8 mouse cellular contexts compared by ENCODE assay signal in genomic region chr16:90458899-90459610, GRCm38 (mm10).
DNase-seq lines count a peak whose midpoint lies in the region; ATAC-seq and TF ChIP-seq lines count a peak whose summit lies in the region.

No protein-coding gene starts in this region.

- H3K36me3 ChIP-seq in kidney, postnatal 0 days (ENCODE audit: insufficient read depth, low read length) = peaks cover 16% of the 10 kb centered on the region; the same call in 1 of the 2 replicates

- peak overlapping the region; percentile 14; the same call in 1 of the 2 replicates for H3K27ac ChIP-seq in kidney, postnatal 0 days
- H3K27ac ChIP-seq in gastrocnemius, adult 2 months = no peak overlapping the region

- H3K4me3 ChIP-seq in kidney, postnatal 0 days (replicated peaks; ENCODE audit: low read depth, low read length) = no peak overlapping the region
- no peak overlapping the region for H3K4me3 ChIP-seq in gastrocnemius, adult 2 months

- no peak for TF ChIP-seq CTCF in kidney, postnatal 0 days (IDR thresholded peaks at IDR 0.05; ENCODE audit: low read depth)
- no peak for TF ChIP-seq CTCF in gastrocnemius, adult 2 months (IDR thresholded peaks at IDR 0.05)

- no peak for ATAC-seq in kidney, postnatal 0 days (replicated peaks; ENCODE audit: low FRiP score, low read depth)

- 0 out of 2 replicates have a peak, but pooled peaks cover 3% of the 10 kb centered on the region for H3K4me1 ChIP-seq in kidney, postnatal 0 days (replicated peaks; ENCODE audit: insufficient read depth, low read length)

- peak; percentile 14 to 15 for DNase-seq in kidney, adult 8-10 months
- DNase-seq in kidney, adult 11 months = no peak
- DNase-seq in heart, adult 8-10 months (ENCODE audit: low spot score) = peak; percentile 57
- peak; percentile 77 for DNase-seq in kidney, postnatal 0 days (ENCODE audit: low spot score)
- peak; percentile 34 for DNase-seq in retina, embryonic 14.5 days (ENCODE audit: low spot score)
- no peak for DNase-seq in spleen, adult 12 weeks (ENCODE audit: low spot score)
- no peak for DNase-seq in embryo, embryonic 10.5 days (ENCODE audit: low spot score)
- DNase-seq in gastrocnemius, adult 2 months = no peak

- WGBS in kidney, postnatal 0 days = 40% methylated on average over 11 of the region's 11 CpGs

- H3K4me2 ChIP-seq in kidney, postnatal 0 days (ENCODE audit: low read length) = no peak overlapping the region

- intact Hi-C loops in gastrocnemius, adult 2 months (cut with DNase I) = no loop called here

- no peaks in the 10 kb centered on the region for H3K9me3 ChIP-seq in kidney, postnatal 0 days (replicated peaks; ENCODE audit: low read length)

- no peaks in the 10 kb centered on the region for H3K27me3 ChIP-seq in kidney, postnatal 0 days (ENCODE audit: insufficient read depth, low read length)

- no peak overlapping the region for H3K9ac ChIP-seq in kidney, postnatal 0 days (ENCODE audit: low read depth, low read length)

Comparison
In these comparisons a context has a peak if more than half of its experiments do, and no peak if none do; other contexts are left out.
1. DNase-seq: peak in kidney, adult 8-10 months (2 of 2), heart, adult 8-10 months (single experiment), kidney, postnatal 0 days (single experiment) and retina, embryonic 14.5 days (single experiment); none in kidney, adult 11 months (single experiment), spleen, adult 12 weeks (single experiment), embryo, embryonic 10.5 days (single experiment) and gastrocnemius, adult 2 months (single experiment).